Mouse (Mus musculus): Measurements from ENCODE around the gene Gm28374.

DNA sequence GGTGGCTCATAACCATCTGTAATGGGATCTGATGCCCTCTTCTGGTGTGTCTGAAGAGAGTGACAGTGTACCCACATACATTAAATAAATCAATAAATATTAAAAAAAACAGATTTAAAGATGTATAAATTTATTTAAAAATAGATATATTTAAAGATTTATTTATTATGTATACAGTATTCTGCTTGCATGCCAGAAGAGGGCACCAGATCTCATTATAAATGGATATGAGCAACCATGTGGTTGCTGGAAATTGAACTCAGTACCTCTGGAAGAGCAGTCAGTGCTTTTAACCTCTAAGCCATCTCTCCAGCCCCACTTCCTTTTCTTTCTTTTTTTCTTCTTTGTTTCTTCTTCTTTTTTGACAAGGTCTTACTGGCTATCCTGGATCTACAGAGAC lies 42.1 kb downstream of the Gm28374 start:
- no peak for TF ChIP-seq POLR2A (IDR thresholded peaks at IDR 0.05; ENCODE audit: borderline replicate concordance, control insufficient read depth, low read depth, low read length)
- TF ChIP-seq CTCF (IDR thresholded peaks at IDR 0.05; ENCODE audit: control insufficient read depth, insufficient read depth, low read length): no peak
